Mouse (Mus musculus): ENCODE measurements around the gene Cpm. TPM values are rescaled to one million over a fixed set of nuclear protein-coding genes. Genes with fewer than 3 reads are reported as not detected.

The Cpm gene
- polyA plus RNA-seq, 2 experiments, result 3.9 to 9.1 TPM

DNA sequence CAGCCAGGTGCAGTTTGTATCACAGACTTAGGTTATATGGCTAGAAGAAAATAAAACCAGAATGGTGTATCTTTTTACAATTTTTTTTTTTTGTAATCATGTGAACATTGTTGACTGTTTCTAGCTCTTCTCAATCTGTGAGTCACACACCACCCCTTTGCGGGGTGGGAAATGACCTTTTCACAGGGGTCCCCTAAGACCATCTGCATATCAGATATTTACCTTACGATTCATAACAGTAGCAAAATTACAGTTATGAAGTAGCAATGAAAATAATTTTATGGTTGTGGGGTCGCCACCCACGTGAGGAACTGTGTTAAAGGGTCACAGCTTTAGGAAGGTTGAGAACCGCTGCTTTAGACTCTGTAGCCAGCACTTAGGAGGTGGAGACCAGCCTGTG lies 41.5 kb downstream of the Cpm start:
- WGBS (ENCODE audit: insufficient replicate concordance), result 51% methylated on average over 5 of the region's 5 CpGs
- no peak for ATAC-seq (ENCODE audit: insufficient read depth)
- no peak overlapping the region for H3K4me3 ChIP-seq (ENCODE audit: insufficient read depth in 1 of 2, low read depth in 2 of 2, low read length in 2 of 2)
- no peak overlapping the region for H3K9ac ChIP-seq (replicated peaks)
- no peak overlapping the region for H3K4me2 ChIP-seq (ENCODE audit: low read depth)
- H3K27me3 ChIP-seq (ENCODE audit: control insufficient read depth, insufficient read depth, low read length), result no peaks in the 10 kb centered on the region; the same call in 1 of the 2 replicates
- DNase-seq (ENCODE audit: low read depth in 3 of 3, low spot score in 3 of 3), result no peak
- H3K4me1 ChIP-seq (replicated peaks; ENCODE audit: control insufficient read depth in 2 of 2, insufficient read depth in 2 of 2, low read length in 1 of 2), result no peaks in the 10 kb centered on the region; a peak in 1 of 4 replicates
- no peak overlapping the region for H3K27ac ChIP-seq
- no peaks in the 10 kb centered on the region for H3K9me3 ChIP-seq (ENCODE audit: control insufficient read depth, low read length)
- H3K36me3 ChIP-seq (replicated peaks; ENCODE audit: control insufficient read depth, insufficient read depth, low read depth), result no peaks in the 10 kb centered on the region
- no peak for TF ChIP-seq CTCF (IDR thresholded peaks at IDR 0.05; ENCODE audit: low read depth)

DNA sequence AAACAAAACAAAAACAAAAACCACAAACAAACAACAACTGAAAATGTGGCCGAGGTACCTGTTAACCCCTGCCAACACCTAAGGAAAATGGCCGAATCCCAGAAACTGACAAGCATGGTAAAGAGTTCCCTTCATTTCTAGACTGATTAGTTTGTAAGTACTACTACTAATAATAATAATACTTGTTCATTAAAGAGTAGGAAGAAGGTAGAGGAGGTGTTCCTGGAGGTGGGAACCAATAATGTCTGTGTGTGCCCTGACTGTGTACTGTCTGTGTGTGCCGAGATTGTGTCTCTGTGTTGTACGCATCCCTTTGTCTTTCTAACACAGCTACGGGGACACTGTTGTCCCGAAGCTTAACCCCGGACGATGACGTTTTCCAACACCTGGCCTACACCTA lies 42.0 kb downstream of the Cpm start:
- no peaks in the 10 kb centered on the region for H3K9me3 ChIP-seq (ENCODE audit: control insufficient read depth, low read length)
- H3K27me3 ChIP-seq (ENCODE audit: control insufficient read depth, insufficient read depth, low read length), result no peaks in the 10 kb centered on the region; the same call in 1 of the 2 replicates
- ATAC-seq (ENCODE audit: insufficient read depth) (no peak), DNase-seq (ENCODE audit: low read depth in 3 of 3, low spot score in 3 of 3) (no peak)
- no peak overlapping the region for H3K4me2 ChIP-seq (ENCODE audit: low read depth)
- no peaks in the 10 kb centered on the region; a peak in 2 of 4 replicates for H3K4me1 ChIP-seq (replicated peaks; ENCODE audit: control insufficient read depth in 2 of 2, insufficient read depth in 2 of 2, low read length in 1 of 2)
- no peak overlapping the region for H3K9ac ChIP-seq (replicated peaks)
- TF ChIP-seq CTCF (IDR thresholded peaks at IDR 0.05; ENCODE audit: low read depth), result no peak
- no peak for TF ChIP-seq EP300 (IDR thresholded peaks at IDR 0.05; ENCODE audit: low read depth)
- no peaks in the 10 kb centered on the region for H3K36me3 ChIP-seq (replicated peaks; ENCODE audit: control insufficient read depth, insufficient read depth, low read depth)
- 69% methylated on average over 9 of the region's 9 CpGs for WGBS (ENCODE audit: insufficient replicate concordance)
- no peak overlapping the region for H3K4me3 ChIP-seq (ENCODE audit: insufficient read depth in 1 of 2, low read depth in 2 of 2, low read length in 2 of 2)
- no peak overlapping the region for H3K27ac ChIP-seq

DNA sequence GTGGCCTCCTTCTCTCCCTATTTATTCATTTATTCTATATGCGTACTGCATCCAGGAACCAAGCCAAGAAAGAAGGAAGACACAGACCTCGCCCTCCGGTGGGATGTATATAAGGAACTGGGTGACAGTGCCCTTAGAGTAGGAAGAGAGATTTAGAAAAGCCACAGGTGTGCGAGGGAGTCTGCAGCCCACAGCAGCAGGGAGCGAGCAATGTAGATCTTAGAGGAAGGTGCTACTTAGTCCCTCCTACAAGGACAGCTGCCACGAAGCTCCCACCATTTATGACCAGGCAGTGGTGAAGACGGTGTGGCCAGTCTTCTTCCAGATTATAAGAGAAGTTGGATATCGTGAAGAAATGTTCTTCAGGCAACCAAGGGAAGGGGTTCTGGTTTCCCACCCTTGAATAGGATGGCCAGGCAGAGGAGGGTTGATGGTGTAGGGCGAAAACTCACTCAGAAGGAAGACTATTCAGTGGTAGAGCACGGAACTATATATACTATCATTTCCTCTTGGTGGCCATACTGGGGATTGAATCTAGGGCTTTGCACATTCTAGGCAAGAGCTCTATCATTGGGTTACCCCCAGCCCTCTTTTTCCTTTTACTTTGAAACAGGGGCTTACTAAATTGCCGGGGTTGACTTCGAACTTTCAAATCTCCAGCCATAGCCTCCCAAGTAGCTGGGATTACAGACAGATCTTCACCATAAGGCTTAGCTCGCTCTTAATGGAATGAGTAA lies 42.8 kb downstream of the Cpm start:
- ATAC-seq (ENCODE audit: insufficient read depth) (no peak), DNase-seq (ENCODE audit: low read depth in 3 of 3, low spot score in 3 of 3) (no peak)
- no peak overlapping the region for H3K4me3 ChIP-seq (ENCODE audit: insufficient read depth in 1 of 2, low read depth in 2 of 2, low read length in 2 of 2)
- no peak for TF ChIP-seq CTCF (IDR thresholded peaks at IDR 0.05; ENCODE audit: low read depth)
- no peak for TF ChIP-seq EP300 (IDR thresholded peaks at IDR 0.05; ENCODE audit: low read depth)
- WGBS (ENCODE audit: insufficient replicate concordance), result 70% methylated on average over 13 of the region's 13 CpGs
- no peaks in the 10 kb centered on the region for H3K36me3 ChIP-seq (replicated peaks; ENCODE audit: control insufficient read depth, insufficient read depth, low read depth)
- no peak overlapping the region for H3K27ac ChIP-seq
- H3K9me3 ChIP-seq (ENCODE audit: control insufficient read depth, low read length), result no peaks in the 10 kb centered on the region
- no peak overlapping the region for H3K4me2 ChIP-seq (ENCODE audit: low read depth)
- H3K9ac ChIP-seq (replicated peaks), result no peak overlapping the region
- no peaks in the 10 kb centered on the region; the same call in 1 of the 2 replicates for H3K27me3 ChIP-seq (ENCODE audit: control insufficient read depth, insufficient read depth, low read length)
- H3K4me1 ChIP-seq (replicated peaks; ENCODE audit: control insufficient read depth in 2 of 2, insufficient read depth in 2 of 2, low read length in 1 of 2), result peaks cover 0 to 4% of the 10 kb centered on the region in 2 experiments; a peak in 3 of 4 replicates

DNA sequence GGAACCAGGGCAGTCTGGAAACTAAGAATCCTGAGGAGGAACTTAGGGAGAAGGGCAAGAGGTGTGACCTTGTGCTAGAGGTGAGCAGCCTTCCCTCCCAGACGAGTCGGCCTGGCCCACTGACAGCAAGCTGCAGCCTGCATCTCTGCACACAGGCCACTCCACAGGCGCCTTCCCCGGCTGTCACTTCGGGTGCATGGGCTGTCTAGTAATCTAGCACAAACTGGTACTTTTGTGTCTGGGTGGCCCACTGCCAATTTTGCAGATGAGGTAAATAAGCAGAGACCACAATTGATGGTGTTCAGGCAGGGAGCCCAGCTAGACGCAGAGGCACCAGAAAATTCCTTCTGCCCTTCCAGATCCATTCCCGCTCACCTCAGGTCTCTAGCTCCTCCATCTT lies 43.4 kb downstream of the Cpm start:
- Histone ChIP-seq H3K9me3 (ENCODE audit: control insufficient read depth, low read length) (no peaks in the 10 kb centered on the region), H3K9ac (replicated peaks) (no peak overlapping the region), H3K27me3 (ENCODE audit: control insufficient read depth, insufficient read depth, low read length) (no peaks in the 10 kb centered on the region; the same call in 1 of the 2 replicates), H3K4me3 (ENCODE audit: insufficient read depth in 1 of 2, low read depth in 2 of 2, low read length in 2 of 2) (no peak overlapping the region), H3K36me3 (replicated peaks; ENCODE audit: control insufficient read depth, insufficient read depth, low read depth) (no peaks in the 10 kb centered on the region), H3K27ac (no peak overlapping the region), H3K4me2 (ENCODE audit: low read depth) (no peak overlapping the region), H3K4me1 (replicated peaks; ENCODE audit: control insufficient read depth in 2 of 2, insufficient read depth in 2 of 2, low read length in 1 of 2) (peaks cover 0 to 4% of the 10 kb centered on the region in 2 experiments; a peak in 3 of 4 replicates)
- ATAC-seq (ENCODE audit: insufficient read depth) (no peak), DNase-seq (ENCODE audit: low read depth in 3 of 3, low spot score in 3 of 3) (no peak)
- TF ChIP-seq EP300 (IDR thresholded peaks at IDR 0.05; ENCODE audit: low read depth) (no peak), CTCF (IDR thresholded peaks at IDR 0.05; ENCODE audit: low read depth) (no peak)
- 71% methylated on average over 7 of the region's 7 CpGs for WGBS (ENCODE audit: insufficient replicate concordance)

DNA sequence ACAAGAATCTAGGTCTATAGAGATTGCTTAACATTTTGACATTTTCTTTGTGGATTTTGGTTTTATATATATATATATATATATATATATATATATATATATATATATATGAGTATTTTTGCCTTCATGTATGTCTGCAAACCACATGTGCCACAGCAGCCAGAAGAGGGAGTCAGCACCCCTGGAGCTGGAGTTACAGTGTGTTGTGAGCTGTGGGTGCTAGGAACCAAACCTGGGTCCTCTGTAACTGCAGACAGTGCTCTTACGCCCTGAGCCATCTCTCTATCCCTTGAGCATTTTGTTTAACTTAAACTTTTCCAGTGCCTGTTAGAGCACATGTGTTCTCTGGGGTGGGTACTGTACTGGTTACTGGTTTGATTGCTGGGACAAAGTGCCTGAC lies 44.6 kb downstream of the Cpm start:
- Histone ChIP-seq H3K4me1 (replicated peaks; ENCODE audit: control insufficient read depth in 2 of 2, insufficient read depth in 2 of 2, low read length in 1 of 2) (peaks cover 6 to 16% of the 10 kb centered on the region in 2 experiments), H3K4me2 (ENCODE audit: low read depth) (no peak overlapping the region), H3K9me3 (ENCODE audit: control insufficient read depth, low read length) (no peaks in the 10 kb centered on the region), H3K27ac (no peak overlapping the region), H3K4me3 (ENCODE audit: insufficient read depth in 1 of 2, low read depth in 2 of 2, low read length in 2 of 2) (no peak overlapping the region), H3K9ac (replicated peaks) (no peak overlapping the region), H3K36me3 (replicated peaks; ENCODE audit: control insufficient read depth, insufficient read depth, low read depth) (no peaks in the 10 kb centered on the region), H3K27me3 (ENCODE audit: control insufficient read depth, insufficient read depth, low read length) (no peaks in the 10 kb centered on the region; the same call in 1 of the 2 replicates)
- ATAC-seq (ENCODE audit: insufficient read depth), result no peak
- no peak for TF ChIP-seq EP300 (IDR thresholded peaks at IDR 0.05; ENCODE audit: low read depth)
- DNase-seq (ENCODE audit: low read depth in 3 of 3, low spot score in 3 of 3), result no peak
- WGBS (ENCODE audit: insufficient replicate concordance), result 78% methylated on average over 1 of the region's 1 CpGs

Measured in liver, embryonic 14.5 days (tissue).